Mouse (Mus musculus): ENCODE measurements at regions not wholly inside any gene's neighbourhood (a gene's known extent, or its start where the extent isn't known, plus 50 kb on each side); places are given as distances from the start of the nearest gene placed in this dataset.
A peak's percentile ranks its signal among the peaks of the same experiment; 100 is the strongest.
"Not testable (repeated sequence)": the region's sequence is repeated elsewhere in the genome, so short reads cannot be mapped to it uniquely, and the experiment has no call there.

DNA sequence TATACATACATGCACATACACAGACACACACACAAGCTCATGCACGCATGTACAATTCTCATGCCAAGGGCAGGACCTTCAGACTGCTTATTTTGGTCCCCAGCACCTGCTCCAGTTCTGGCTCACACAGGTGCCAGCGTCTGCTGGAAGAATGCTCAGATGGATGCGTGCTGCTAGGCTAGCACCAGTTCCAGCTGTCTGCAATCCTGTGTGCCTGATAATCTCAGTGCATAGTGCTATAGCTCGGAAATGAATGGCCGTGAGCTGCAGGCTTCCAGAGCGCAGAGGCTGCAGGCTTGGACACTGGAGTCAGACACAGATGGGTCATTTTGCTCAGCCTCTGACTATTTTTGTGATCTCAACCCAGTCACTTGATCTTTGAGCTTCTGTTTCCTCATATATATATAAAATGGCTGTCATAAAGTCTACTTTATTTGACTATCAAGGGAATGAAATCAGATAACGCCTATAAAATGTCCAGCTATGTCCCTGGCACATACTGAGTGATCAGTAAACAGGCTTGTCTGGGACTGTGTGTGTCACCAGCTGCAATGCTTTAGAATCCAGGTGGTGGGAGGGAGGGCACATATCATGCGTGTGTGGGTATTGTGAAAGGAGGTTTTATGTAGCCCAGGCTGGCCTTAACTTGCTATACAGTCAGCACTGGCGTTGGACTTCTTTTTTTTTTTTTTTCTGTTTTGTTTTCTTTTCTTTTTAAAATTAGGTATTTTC, 91.7 kb upstream of the Eif4g2 start:
- DNase-seq (ENCODE audit: low read depth, low spot score), result no peak

DNA sequence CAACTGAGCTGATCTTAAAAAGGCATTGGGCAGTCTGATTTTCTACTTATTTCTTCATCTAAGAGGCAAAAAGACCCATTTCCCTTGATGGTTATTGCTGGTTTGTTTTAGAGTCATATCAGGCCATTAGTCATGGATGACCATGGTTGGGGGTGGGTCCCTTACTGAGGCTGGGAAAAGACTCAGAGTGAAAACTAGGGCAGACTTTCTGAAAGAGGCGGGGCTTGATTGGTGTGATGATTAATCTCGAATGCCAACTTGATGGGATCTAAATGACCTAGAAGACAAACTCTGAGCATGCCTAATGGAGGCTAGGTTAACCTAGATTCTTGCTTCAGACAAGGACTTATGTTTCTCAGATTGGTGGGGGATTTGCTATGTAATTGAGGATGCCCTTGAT, 89.2 kb upstream of the Eif4g2 start:
- no peak for DNase-seq (ENCODE audit: low read depth, low spot score)

DNA sequence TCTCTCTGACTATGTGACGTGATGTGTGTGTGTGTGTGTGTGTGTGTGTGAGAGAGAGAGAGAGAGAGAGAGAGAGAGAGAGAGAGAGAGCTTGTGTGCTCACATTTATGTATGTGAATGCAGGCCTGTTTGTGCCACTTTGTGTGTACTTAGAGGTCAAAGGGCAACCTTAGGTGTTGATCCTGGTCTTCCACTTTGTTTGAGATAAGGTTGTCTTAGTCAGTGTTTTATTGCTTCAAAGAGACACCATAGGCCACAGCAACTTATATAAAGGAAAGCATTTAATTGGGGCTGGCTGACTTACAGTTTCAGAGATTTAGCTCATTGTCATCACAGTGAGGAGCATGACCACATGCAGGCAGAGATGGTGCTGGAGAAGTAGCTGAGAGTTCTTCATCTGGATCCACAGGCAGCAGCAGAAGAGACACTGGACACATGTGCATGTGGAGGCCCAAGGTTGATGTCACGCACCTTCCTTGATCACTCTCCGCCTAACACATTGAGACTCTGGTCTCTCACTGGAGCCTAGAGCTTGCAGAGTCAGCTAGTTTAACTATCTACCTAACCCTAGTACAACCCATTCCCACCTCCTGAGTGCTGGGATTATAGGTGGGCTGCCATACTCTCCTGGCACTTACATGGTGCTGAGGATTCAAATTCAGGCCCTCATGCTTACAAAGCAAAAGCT, 85.9 kb upstream of the Eif4g2 start:
- DNase-seq (ENCODE audit: low read depth, low spot score), result not testable (repeated sequence)

DNA sequence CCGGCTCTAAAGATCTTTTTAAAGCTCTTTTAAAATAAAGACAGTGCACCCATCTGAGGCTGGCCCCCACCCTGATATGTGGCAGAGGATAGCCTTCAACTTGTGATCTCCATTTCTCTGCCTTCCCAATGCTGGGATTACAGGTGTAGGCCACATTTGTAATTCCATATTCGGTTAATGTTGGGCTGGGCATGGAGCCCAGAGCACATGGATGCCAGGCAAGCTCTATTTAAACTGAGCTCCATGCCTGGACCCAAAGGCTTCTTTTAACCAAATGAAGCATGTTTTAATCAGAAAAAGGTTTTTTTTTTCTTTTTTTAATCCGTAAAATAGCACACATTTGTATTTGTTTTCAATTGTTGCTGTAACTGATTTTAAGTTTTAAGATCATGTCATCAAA, 82.2 kb upstream of the Eif4g2 start:
- no peak for DNase-seq (ENCODE audit: low read depth, low spot score)

- DNase-seq (ENCODE audit: low read depth, low spot score), result no peak
Observed at GRCm38 (mm10) chr7:111164276-111164675, 81.4 kb upstream of the Eif4g2 start.

- peak; percentile 69 for DNase-seq (ENCODE audit: low read depth, low spot score)
Observed at GRCm38 (mm10) chr7:111163861-111164260, 81.0 kb upstream of the Eif4g2 start.

DNA sequence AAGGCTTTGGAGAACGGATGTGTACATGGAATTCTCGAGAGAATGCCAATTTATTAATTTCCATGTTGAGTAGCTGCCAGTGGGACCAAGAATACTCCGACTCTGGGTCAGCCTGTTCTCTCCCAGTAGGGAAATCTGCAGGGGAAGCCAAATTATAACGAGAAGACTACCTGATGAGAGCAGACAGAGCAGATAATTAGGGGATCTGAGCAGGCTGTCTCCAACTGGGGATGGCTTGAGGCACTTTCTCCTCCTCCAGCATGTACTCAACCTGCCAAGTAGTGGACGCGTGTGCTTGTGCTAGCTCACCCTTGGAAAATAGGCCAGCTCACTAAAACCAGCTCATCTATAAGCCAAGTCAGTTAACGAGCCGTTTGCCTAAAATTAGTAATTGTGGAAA, 80.5 kb upstream of the Eif4g2 start:
- DNase-seq (ENCODE audit: low read depth, low spot score), result no peak

- DNase-seq (ENCODE audit: low read depth, low spot score), result no peak
Observed at GRCm38 (mm10) chr7:111158791-111159286, 76.0 kb upstream of the Eif4g2 start.

GRCm38 (mm10) chr7:111157754-111158325, 75.0 kb upstream of the Eif4g2 start:
- no peak for DNase-seq (ENCODE audit: low read depth, low spot score)

DNA sequence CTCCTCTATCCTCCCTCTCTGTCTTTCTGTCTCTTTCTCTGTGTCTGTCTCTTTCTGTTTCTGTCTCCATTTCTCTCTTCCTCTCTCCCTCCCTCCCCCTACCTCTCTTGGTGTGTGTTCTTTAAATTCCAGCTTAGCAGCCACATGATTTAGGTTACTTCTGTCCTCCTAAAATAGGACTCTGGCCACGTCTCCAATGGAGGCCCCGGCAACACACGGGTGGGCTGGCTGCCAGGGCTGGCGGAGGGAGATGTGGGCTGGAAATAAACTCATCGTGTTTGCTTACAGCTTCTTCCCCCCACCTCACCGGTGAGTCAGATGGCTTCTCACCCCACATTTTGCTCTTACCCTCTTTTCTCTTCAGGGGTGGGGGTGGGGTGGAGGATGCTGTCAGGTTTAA, 74.5 kb upstream of the Eif4g2 start:
- DNase-seq (ENCODE audit: low read depth, low spot score), result no peak

GRCm38 (mm10) chr7:111156472-111157231, 73.8 kb upstream of the Eif4g2 start:
- no peak for DNase-seq (ENCODE audit: low read depth, low spot score)

- no peak for DNase-seq (ENCODE audit: low read depth, low spot score)
Observed at GRCm38 (mm10) chr7:111155995-111156394, 73.2 kb upstream of the Eif4g2 start.

DNA sequence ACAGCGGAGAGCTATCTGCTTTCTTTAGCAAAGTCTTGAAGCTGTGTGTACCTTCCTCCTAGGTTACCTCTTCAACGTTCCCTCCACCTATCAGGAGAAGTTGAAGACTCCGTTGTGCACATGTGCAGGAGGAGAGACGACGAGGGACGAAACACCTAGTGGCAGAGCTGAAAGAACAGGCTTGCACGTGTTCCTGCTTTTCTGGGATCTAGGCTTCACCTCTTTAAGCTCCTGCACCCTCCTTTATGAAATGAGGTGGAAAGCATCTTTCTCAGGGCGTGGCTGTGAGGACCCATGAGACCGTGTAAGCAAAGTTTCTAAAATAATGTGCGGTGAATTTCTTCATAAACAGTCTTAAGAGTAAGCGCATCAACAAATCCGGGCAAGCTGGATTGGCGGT, 71.4 kb upstream of the Eif4g2 start:
- no peak for DNase-seq (ENCODE audit: low read depth, low spot score)

- no peak for DNase-seq (ENCODE audit: low read depth, low spot score)
Observed at GRCm38 (mm10) chr7:111150540-111150939, 67.7 kb upstream of the Eif4g2 start.

DNA sequence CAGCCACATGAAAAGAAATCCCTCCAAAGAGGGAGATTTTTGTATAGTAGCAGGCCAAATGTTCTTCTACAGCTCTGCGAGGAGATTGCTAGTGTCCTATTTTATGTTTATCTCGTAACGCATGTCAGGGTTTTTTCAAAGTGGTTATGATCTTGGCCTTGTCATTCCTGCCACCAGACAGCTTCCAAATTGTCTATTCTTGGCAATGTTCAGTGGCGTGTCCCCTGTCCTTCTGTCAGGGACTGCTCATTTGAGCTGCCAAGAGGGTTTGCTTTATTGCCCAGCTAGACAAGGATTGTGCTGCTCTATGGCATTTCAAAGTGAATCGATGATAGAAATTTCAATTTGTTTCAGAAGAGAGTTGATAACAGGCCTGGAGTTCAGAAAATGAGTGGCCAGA, 67.3 kb upstream of the Eif4g2 start:
- DNase-seq (ENCODE audit: low read depth, low spot score), result no peak

DNA sequence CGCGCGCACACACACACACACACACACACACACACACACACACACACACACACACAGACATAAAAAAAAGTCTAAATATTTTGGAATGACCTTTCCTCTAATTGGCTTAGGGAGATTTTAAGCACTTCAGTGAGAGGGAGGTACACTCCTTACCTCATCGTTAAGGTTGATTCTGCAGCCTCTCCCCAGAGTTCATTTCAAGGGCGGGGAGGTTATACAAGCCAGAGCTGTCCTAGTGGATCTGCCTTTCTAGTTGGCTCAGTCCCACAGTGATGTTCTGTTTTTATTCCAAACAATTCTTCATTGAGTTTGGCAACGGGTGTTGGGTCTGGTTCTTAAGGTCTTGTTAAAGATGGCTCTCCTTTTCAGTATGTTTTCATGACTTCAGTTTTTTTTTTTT, 64.8 kb upstream of the Eif4g2 start:
- DNase-seq (ENCODE audit: low read depth, low spot score), result no peak

DNA sequence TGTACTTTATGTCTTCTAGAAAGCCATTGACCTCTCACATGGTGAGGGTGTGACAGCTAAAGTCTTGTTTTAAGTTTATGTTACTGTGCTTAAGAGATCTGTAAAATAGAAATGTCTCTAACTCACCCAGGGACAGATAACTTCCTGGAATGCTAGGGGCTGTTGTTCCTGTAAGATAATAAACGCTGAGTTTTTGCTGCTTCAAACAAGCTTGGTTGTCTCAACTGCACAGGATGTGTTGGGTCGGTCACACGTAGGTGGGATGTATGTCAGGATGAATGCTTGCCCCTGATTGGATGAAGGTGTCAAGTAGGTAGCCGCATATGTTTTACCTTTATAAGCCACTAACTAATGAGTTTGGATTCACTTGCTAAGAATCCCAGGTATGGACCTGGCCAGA, 63.8 kb upstream of the Eif4g2 start:
- no peak for DNase-seq (ENCODE audit: low read depth, low spot score)

- DNase-seq (ENCODE audit: low read depth, low spot score), result no peak
Observed at GRCm38 (mm10) chr7:111144216-111144615, 61.4 kb upstream of the Eif4g2 start.

- no peak for DNase-seq (ENCODE audit: low read depth, low spot score)
Observed at GRCm38 (mm10) chr7:111141285-111141965, 58.6 kb upstream of the Eif4g2 start.

DNA sequence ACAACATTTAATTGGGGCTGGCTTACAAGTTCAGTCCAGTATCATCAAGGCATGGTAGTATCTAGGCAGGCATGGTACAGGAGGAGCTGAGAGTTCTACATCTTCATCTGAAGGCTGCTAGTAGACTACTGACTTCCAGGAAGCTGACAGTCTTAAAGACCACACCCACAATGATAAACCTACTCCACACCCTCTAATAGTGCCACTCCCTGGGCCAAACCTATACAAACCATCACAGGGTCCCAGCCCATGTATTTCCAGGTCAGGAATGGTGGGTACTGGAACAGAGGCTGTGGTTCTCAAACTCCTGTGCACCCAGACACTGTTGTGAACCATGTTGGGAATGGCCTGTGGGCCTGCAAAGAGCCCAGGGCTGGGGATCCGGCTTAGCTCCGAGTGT, 55.2 kb upstream of the Eif4g2 start:
- DNase-seq (ENCODE audit: low read depth, low spot score), result no peak

GRCm38 (mm10) chr7:111136066-111136639, 53.3 kb upstream of the Eif4g2 start:
- DNase-seq (ENCODE audit: low read depth, low spot score), result no peak

Measured in R1 (cell line).